Mouse (Mus musculus): ENCODE measurements around the gene Nsdhl. TPM values are rescaled to one million over a fixed set of nuclear protein-coding genes. Genes with fewer than 3 reads are reported as not detected.

Nsdhl gene
- polyA plus RNA-seq (2012; rRNA removed) (22.8 and 24.7 TPM in 2 replicates), polyA plus RNA-seq (2014; fragmentation: Nextera tagmentation; extraction: Ambion mirVana) (23.5 and 26.4 TPM in 2 replicates)

DNA sequence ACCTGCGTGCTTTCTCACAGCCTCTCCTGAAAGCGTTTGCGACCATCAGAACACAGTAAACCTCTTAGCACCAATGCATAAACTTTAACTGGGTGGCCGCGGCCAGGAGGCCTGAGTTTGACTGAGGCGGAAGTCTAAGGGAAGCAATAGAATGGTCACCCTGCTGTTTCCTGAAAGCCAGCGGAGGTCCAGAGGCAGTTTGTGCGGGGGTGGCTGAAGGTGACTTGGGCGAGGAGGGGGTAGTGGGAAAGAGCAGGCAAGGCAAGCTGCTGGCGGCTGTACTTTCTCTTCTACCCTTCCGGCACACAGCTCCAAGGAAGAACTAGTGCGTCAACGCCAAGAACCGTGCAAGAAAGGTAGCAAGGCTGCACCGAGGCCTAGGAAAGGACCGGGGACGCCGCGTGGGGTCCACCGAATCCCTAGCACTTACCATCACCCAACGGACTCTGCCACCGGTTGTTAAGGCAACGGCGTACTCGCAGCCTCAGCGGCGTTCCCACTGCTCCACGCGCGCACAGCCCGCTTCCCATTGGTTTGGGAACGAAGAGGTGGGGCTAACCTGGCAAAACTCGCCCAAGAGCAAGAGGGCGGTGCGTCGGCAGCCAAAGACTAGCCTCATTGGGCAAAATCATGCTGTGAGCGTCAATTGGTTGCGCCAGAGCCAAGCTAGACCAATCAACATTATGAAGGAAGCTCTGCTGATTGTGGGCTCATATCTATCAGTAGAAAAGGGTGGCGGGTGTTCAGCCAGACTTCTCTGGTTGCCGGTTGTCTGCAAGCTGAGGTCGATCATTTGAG lies at the start of gene Nsdhl, which contains the start of gene Cetn2:
Nsdhl (plus strand) TSS at position 674 of the 798 bp plus-strand sequence.
Cetn2 (minus strand) TSS at position 528 of the 798 bp plus-strand sequence.
- no peaks in the 10 kb centered on the region for H3K36me3 ChIP-seq (replicated peaks; ENCODE audit: control insufficient read depth, insufficient read depth, low read depth)
- peak within 1 kb of the TSS; percentile 18; the same call in 1 of the 2 replicates for H3K27ac ChIP-seq
- ATAC-seq (ENCODE audit: insufficient read depth) = peak; percentile 99
- 10% methylated on average over 41 of the region's 41 CpGs for WGBS (ENCODE audit: insufficient replicate concordance)
- H3K9me3 ChIP-seq (ENCODE audit: control insufficient read depth, low read length) = no peaks in the 10 kb centered on the region
- H3K27me3 ChIP-seq (ENCODE audit: control insufficient read depth, insufficient read depth, low read length) = no peaks in the 10 kb centered on the region
- H3K4me3 ChIP-seq (ENCODE audit: insufficient read depth in 1 of 2, low read depth in 2 of 2, low read length in 2 of 2) = peak within 1 kb of the TSS; percentile 69 to 70
- 0 out of 4 replicates have a peak, but pooled peaks cover 0 to 2% of the 10 kb centered on the region in 2 experiments for H3K4me1 ChIP-seq (replicated peaks; ENCODE audit: control insufficient read depth in 2 of 2, insufficient read depth in 2 of 2, low read length in 1 of 2)
- H3K9ac ChIP-seq (replicated peaks) = peak within 1 kb of the TSS; percentile 58
- DNase-seq (ENCODE audit: low read depth in 3 of 3, low spot score in 3 of 3) = peak; percentile 87 to 90 (median 87)
- TF ChIP-seq CTCF (IDR thresholded peaks at IDR 0.05; ENCODE audit: low read depth) (no peak), EP300 (IDR thresholded peaks at IDR 0.05; ENCODE audit: low read depth) (no peak)
- peak within 1 kb of the TSS; percentile 77 for H3K4me2 ChIP-seq (ENCODE audit: low read depth)

DNA sequence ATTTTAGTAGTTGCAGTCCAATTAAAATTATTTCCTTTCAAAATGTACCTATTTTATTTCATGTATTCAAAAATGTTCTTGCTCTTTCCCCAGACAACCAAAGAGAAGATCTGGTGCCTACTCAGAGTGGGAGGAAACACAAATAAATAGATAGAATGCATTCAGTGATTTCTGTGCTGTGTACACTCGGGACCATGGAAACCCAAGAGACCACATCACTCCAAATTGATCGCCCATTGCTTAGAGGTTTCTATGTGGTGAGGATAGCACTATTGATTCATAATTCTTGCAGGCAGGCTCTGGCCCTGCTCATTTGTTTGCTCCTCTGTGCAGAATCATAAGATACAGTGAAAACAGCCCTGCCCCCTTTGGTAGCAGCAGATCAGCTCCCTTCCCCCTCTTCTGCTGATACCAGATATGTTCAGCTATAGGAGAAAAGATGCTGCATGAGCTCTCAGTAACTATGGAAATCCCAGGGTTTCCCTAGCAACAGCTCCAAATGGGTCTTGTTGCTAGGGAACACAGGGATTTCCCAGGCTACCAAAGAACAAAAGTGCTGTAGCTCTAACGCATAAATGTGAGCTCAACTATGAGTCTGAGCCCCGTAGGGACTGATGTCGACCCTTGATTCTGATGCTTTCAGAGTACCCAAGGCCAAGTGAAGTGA lies 22.8 kb upstream of the Nsdhl start:
- H3K9ac ChIP-seq (replicated peaks) = no peak overlapping the region
- H3K4me3 ChIP-seq (ENCODE audit: insufficient read depth in 1 of 2, low read depth in 2 of 2, low read length in 2 of 2) = no peak overlapping the region
- TF ChIP-seq CTCF (IDR thresholded peaks at IDR 0.05; ENCODE audit: low read depth) (no peak), EP300 (IDR thresholded peaks at IDR 0.05; ENCODE audit: low read depth) (no peak)
- H3K4me1 ChIP-seq (replicated peaks; ENCODE audit: control insufficient read depth in 2 of 2, insufficient read depth in 2 of 2, low read length in 1 of 2) = no peaks in the 10 kb centered on the region
- WGBS (ENCODE audit: insufficient replicate concordance) = 57% methylated on average over 5 of the region's 5 CpGs
- no peak for DNase-seq (ENCODE audit: low read depth in 3 of 3, low spot score in 3 of 3)
- H3K36me3 ChIP-seq (replicated peaks; ENCODE audit: control insufficient read depth, insufficient read depth, low read depth) = no peaks in the 10 kb centered on the region
- H3K9me3 ChIP-seq (ENCODE audit: control insufficient read depth, low read length) = no peaks in the 10 kb centered on the region
- ATAC-seq (ENCODE audit: insufficient read depth) = no peak
- no peak overlapping the region for H3K27ac ChIP-seq
- H3K27me3 ChIP-seq (ENCODE audit: control insufficient read depth, insufficient read depth, low read length) = no peaks in the 10 kb centered on the region
- H3K4me2 ChIP-seq (ENCODE audit: low read depth) = no peak overlapping the region

GRCm38 (mm10) chrX:72896055-72896437 lies 22.3 kb upstream of the Nsdhl start:
- Histone ChIP-seq H3K27ac (no peak overlapping the region), H3K4me3 (ENCODE audit: insufficient read depth in 1 of 2, low read depth in 2 of 2, low read length in 2 of 2) (no peak overlapping the region), H3K9me3 (ENCODE audit: control insufficient read depth, low read length) (no peaks in the 10 kb centered on the region), H3K9ac (replicated peaks) (no peak overlapping the region), H3K27me3 (ENCODE audit: control insufficient read depth, insufficient read depth, low read length) (no peaks in the 10 kb centered on the region), H3K4me2 (ENCODE audit: low read depth) (no peak overlapping the region), H3K36me3 (replicated peaks; ENCODE audit: control insufficient read depth, insufficient read depth, low read depth) (no peaks in the 10 kb centered on the region), H3K4me1 (replicated peaks; ENCODE audit: control insufficient read depth in 2 of 2, insufficient read depth in 2 of 2, low read length in 1 of 2) (no peaks in the 10 kb centered on the region)
- TF ChIP-seq CTCF (IDR thresholded peaks at IDR 0.05; ENCODE audit: low read depth) (no peak), EP300 (IDR thresholded peaks at IDR 0.05; ENCODE audit: low read depth) (no peak)
- DNase-seq (ENCODE audit: low read depth in 3 of 3, low spot score in 3 of 3) = no peak
- ATAC-seq (ENCODE audit: insufficient read depth) = no peak
- WGBS (ENCODE audit: insufficient replicate concordance) = 39% methylated on average over 1 of the region's 1 CpGs

GRCm38 (mm10) chrX:72902530-72902929 lies 15.8 kb upstream of the Nsdhl start:
- no peak overlapping the region for H3K4me2 ChIP-seq (ENCODE audit: low read depth)
- TF ChIP-seq CTCF (IDR thresholded peaks at IDR 0.05; ENCODE audit: low read depth) (no peak), EP300 (IDR thresholded peaks at IDR 0.05; ENCODE audit: low read depth) (no peak)
- H3K27ac ChIP-seq = no peak overlapping the region
- WGBS (ENCODE audit: insufficient replicate concordance) = 55% methylated on average over 1 of the region's 1 CpGs
- H3K9me3 ChIP-seq (ENCODE audit: control insufficient read depth, low read length) = no peaks in the 10 kb centered on the region
- no peak for DNase-seq (ENCODE audit: low read depth in 3 of 3, low spot score in 3 of 3)
- H3K4me3 ChIP-seq (ENCODE audit: insufficient read depth in 1 of 2, low read depth in 2 of 2, low read length in 2 of 2) = no peak overlapping the region
- no peaks in the 10 kb centered on the region for H3K27me3 ChIP-seq (ENCODE audit: control insufficient read depth, insufficient read depth, low read length)
- no peaks in the 10 kb centered on the region for H3K4me1 ChIP-seq (replicated peaks; ENCODE audit: control insufficient read depth in 2 of 2, insufficient read depth in 2 of 2, low read length in 1 of 2)
- ATAC-seq (ENCODE audit: insufficient read depth) = no peak
- H3K9ac ChIP-seq (replicated peaks) = no peak overlapping the region
- no peaks in the 10 kb centered on the region for H3K36me3 ChIP-seq (replicated peaks; ENCODE audit: control insufficient read depth, insufficient read depth, low read depth)

Data from liver, embryonic 14.5 days (tissue).